Mouse (Mus musculus): ENCODE results near the gene Plxna4.

GRCm38 (mm10) chr6:32328028-32328427 is 260.0 kb downstream of the Plxna4 start:
- TF ChIP-seq CTCF (IDR thresholded peaks at IDR 0.05; ENCODE audit: extremely low read depth, insufficient read length, insufficient replicate concordance, low read depth, low read length) (peak; percentile 65; the same call in 1 of the 2 replicates), POLR2A (IDR thresholded peaks at IDR 0.05; ENCODE audit: low read depth, low read length) (no peak)
